Mouse (Mus musculus) hematopoietic stem cell, adult 5-6 weeks (primary cell): ENCODE data around the gene March9. TPM values are rescaled to one million over a fixed set of nuclear protein-coding genes. Genes with fewer than 3 reads are reported as not detected.

Source experiments
- ATAC-seq, 2 experiments: fragments of 125-278 bp in 1 of 2; replicated peaks in 1 of 2; 2 replicates each; pipeline ENCODE4 v1.8.0; 2016 to 2017; ENCODE audit warnings: inconsistent platforms in 2 of 2, mild to moderate bottlenecking in 2 of 2, moderate number of reproducible peaks in 2 of 2, low read depth in 1 of 2, moderate TSS enrichment in 1 of 2; ENCODE audit not compliant: low FRiP score in 2 of 2, poor library complexity in 2 of 2, severe bottlenecking in 2 of 2, insufficient read depth in 1 of 2, low TSS enrichment in 1 of 2
- total RNA-seq: library from RNA; stranded (forward); fragments of 172-1452, 232-1000 nt; gene quantifications from 2 replicates; pipeline ENCODE4 v1.2.3, GENCODE M21; 2017

Gene March9
- 0.89 and 2.2 TPM in 2 replicates for total RNA-seq

DNA sequence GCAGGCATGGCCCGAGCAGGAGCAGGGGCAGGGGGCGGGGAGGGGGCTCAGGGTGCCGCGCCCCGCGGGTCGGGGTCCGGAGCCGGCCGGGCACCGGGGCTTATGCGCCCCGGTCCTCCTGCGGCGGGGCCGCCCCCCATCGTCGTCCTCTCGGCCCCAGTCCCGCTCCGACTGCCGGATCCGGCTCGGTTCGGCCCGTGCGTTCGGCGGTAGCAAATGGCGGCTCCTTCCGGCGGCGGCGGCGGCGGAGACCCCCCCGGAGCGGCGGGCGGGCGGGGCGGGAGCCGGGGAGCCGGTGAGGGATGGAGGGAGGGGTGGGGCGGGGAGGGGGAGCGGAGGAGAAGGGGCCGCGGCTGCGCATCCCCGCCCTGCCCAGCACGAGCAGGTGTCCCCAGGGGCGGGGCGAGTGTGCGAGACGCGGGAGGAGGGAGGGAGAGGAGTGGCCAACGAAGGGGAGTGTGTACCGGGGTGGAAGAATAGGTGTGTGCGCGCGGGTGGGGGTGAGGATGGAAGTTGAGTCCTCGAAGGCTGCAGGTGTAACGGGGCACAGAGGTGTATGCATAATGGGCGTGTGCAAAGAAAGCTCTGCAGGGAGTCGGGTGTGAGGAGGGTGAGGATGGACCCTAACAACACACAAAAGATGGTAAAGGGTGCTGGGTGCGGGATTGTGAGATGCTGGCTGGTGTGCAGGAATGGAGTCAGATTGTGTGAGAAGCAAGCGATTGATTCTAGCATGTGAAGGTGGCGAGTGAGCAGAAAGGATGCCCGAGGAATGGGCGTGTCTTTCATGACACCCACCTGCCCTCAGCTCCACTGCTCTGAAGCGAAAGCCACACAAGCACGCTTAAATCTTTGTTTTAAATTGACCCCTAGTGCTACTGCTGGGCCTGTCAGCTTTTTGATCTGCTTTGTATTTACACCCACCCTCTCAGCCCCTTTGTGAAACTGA, at the start of gene March9:
TSS of gene March9 (minus strand) at position 217 of the 949 bp plus-strand sequence.
- ATAC-seq = no peak

- no peak for ATAC-seq
Observed at GRCm38 (mm10) chr10:127108262-127108583, 48.2 kb upstream of the March9 start.

DNA sequence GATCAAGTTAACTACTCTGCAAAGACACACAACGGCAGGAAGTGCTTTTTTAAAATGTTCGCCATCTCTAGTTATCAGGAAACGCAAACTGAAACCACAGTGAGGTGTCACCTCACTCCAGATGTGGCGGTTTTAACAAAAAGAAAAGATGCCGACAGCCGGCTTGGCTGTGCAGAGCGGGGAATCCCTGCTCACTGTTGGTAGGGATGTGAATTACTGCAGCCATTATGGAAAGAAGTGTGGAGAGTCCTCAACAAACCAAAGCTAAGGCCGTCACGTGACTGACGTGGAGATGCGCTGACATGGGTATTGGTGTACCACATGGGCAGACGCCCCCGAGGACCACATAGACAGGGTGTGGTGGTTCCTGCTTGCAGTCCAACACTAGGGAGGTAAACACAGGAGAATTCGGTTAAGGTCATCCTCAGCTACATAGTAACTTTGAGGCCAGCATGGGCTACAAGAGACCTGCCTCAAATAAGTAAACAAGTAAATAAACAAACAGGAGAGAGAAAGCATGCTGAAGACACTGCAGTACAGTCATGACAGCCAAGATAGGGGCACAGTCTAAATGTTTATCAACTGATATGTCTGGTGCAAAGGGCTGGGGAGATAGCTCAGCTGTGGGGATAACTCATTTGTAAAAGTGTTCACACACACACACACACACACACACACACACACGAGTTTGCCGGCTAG, 47.7 kb upstream of the March9 start:
- ATAC-seq = peak in 1 of 2 experiments; percentile 45; a peak in 3 of 4 replicates

DNA sequence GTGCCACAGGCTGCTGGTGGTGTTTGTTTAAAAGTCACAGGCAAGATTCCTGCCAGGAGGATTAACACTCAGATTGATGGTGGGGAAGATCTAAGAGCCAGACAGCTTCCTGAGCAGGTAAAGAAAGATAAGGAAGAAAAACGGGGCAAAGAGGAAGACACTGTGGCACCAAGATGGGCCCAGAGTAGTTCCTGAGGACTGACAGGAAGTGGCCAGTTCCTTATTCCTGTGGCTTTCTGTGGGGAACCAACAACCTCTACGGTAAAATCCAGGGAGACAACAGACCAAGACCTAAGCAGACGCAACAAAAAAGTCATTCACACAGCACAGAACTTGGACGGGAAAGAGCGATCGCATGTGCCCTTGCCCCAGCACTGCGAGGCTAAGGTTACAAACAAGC, 43.6 kb upstream of the March9 start:
- ATAC-seq = peak; percentile 24 to 53

- ATAC-seq = no peak
Observed at GRCm38 (mm10) chr10:127101151-127101550, 41.2 kb upstream of the March9 start.

GRCm38 (mm10) chr10:127100414-127100813, 40.4 kb upstream of the March9 start:
- no peak for ATAC-seq

DNA sequence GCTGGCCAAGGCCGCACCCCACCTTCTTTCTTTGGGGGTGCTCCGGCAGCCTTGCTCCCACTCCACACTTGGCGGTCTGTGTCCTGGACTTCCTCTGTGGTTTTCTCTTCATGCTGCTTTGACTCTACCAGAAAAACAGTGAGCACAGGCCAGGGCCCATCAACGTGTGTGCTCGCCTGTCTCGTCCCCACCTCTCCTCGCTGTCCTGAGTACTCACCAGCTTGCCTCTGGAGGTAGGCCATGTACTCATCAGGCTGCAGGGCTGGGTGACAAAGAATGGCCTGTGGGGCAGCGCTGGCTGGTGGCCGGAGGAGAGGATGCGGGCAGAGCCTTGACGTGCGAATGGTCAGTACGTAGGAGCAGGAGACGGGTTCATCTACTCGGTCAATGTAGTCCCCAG, 39.9 kb upstream of the March9 start:
- peak; percentile 7 to 24; a peak in 2 of 4 replicates for ATAC-seq

DNA sequence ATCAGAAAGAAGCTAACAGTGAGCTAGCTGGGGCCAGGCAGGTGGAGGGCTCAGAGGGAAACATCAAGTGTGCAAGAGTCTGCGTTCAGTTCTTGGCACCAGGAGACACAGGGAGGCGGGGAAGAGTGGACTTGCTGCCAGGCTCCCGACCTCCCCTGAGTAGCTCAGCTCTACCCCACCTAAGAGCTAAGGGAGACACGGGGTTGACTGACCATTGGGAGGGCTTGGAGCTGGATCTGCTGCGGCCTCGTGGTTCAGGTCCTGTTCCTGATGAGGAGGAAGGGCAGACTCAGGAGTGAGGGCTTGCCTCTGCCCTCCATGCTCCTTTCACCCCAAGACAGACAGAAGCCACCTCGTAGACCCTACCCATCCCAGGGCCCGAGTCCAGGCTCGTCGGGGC, 39.2 kb upstream of the March9 start:
- ATAC-seq = no peak

- no peak for ATAC-seq
Observed at GRCm38 (mm10) chr10:127098514-127098913, 38.5 kb upstream of the March9 start.

DNA sequence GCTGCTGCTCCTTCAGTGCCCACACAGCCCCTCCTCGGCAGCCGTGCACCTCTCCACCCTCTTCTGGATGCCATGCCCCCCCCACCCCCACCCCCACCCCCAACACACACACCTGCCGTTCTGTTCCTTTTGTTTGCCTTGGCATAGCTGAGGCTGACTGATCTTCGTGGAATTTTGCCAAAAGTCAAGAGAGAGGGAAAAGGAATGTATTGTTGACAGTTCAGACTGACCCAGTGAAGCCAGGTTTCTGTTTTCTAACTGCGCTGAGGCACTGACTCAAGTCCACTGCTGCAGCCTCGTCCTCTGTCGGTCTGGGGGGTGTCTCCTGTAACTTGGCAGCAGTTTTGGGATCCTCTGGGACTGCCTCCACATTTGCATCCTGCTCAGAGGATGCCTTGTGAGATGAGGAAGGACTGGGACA, 34.4 kb upstream of the March9 start:
- no peak for ATAC-seq

GRCm38 (mm10) chr10:127092742-127093141, 32.8 kb upstream of the March9 start:
- no peak for ATAC-seq

GRCm38 (mm10) chr10:127091507-127092396, 31.8 kb upstream of the March9 start:
- no peak for ATAC-seq

DNA sequence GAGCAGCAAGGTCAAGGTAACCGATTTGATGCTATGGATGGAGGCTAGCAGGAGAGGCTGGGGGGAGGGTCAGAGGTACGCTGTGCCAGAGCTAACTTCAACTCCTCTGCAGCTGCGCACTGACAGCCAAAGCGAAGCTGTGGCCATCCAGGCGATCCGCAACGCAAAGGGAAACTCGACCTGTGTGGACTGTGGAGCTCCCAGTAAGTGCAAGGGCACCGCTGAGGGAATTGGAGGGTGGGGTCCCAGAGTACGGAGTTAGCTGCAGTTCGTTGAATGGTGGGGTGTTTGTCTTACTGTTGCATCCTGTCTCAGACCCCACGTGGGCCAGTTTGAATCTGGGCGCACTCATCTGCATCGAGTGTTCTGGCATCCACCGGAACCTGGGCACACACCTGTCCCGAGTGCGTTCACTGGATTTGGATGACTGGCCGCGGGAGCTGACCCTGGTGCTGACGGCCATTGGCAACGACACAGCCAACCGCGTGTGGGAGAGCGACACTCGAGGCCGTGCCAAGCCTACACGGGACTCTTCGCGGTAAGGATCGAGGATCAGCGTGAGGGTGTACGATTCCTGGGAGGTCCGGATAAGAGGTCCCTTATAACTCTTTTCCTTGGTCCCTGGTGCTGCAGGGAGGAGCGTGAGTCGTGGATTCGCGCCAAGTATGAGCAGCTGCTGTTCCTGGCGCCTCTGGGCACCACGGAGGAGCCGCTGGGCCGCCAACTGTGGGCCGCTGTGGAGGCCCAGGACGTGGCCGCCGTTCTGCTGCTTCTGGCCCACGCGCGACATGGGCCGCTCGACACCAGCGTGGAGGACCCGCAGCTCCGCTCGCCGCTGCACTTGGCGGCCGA, 30.8 kb upstream of the March9 start:
- no peak for ATAC-seq

- no peak for ATAC-seq
Observed at GRCm38 (mm10) chr10:127085633-127086032, 25.6 kb upstream of the March9 start.

- ATAC-seq = no peak
Observed at GRCm38 (mm10) chr10:127085052-127085451, 25.1 kb upstream of the March9 start.

GRCm38 (mm10) chr10:127083915-127084306, 23.9 kb upstream of the March9 start:
- no peak for ATAC-seq
